Mouse (Mus musculus): ENCODE results near the gene Fam92b.

- TF ChIP-seq TAL1 (IDR thresholded peaks at IDR 0.05; ENCODE audit: low read length) (no peak), NRF1 (IDR thresholded peaks at IDR 0.05; ENCODE audit: insufficient read depth, low read depth, low read length, poor library complexity, severe bottlenecking) (no peak)
These were observed 41.6 kb downstream of the Fam92b start for GRCm38 (mm10) chr8:120135687-120136086.

Measured in MEL (cell line).